Mouse (Mus musculus): ENCODE data around the gene Slc38a1. TPM values are rescaled to one million over a fixed set of nuclear protein-coding genes. Genes with fewer than 3 reads are reported as not detected.

Slc38a1 gene
- total and polyA plus RNA-seq, 2 experiments from 2014 or later, result 82.6 to 115 TPM

- ATAC-seq, result no peak
- no peaks in the 10 kb centered on the region for H3K27me3 ChIP-seq (ENCODE audit: insufficient read depth, low read length)
- 92% methylated on average over 8 of the region's 8 CpGs for WGBS
- no peak overlapping the region for H3K4me3 ChIP-seq (ENCODE audit: low read length)
- H3K4me2 ChIP-seq (ENCODE audit: low read depth, low read length), result no peak overlapping the region
- H3K9ac ChIP-seq (replicated peaks; ENCODE audit: low read length), result no peak overlapping the region
- no peak for TF ChIP-seq CTCF (IDR thresholded peaks at IDR 0.05; ENCODE audit: low read depth)
- H3K9me3 ChIP-seq (ENCODE audit: low read length), result no peaks in the 10 kb centered on the region
- no peaks in the 10 kb centered on the region for H3K4me1 ChIP-seq (ENCODE audit: insufficient read depth, low read length)
- no peak overlapping the region for H3K27ac ChIP-seq
- no peaks in the 10 kb centered on the region for H3K36me3 ChIP-seq (ENCODE audit: insufficient read depth, low read length)
- DNase-seq (ENCODE audit: low spot score), result no peak
Observed at GRCm38 (mm10) chr15:96551107-96551506, 91.6 kb downstream of the Slc38a1 start.

DNA sequence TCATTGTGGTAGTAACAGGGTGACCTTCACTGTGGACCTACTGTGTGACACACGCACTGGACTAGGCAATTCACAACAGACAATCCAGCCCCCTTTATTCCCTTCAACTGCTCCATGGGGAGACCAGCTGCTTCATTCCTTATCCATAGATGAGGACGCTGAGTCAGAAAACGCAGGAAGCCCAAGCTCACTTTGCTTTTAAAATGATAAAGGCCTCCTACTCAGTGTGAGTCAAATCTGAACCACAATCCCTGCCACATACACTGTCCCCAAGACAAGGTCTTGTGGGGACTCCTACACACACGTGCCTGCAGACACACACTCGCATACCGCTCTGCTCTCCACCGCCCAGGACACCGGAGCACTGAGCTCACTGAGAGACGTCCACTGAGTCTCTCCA lies 94.3 kb downstream of the Slc38a1 start:
- Histone ChIP-seq H3K9me3 (ENCODE audit: low read length) (no peaks in the 10 kb centered on the region), H3K9ac (replicated peaks; ENCODE audit: low read length) (no peak overlapping the region), H3K27me3 (ENCODE audit: insufficient read depth, low read length) (no peaks in the 10 kb centered on the region), H3K4me2 (ENCODE audit: low read depth, low read length) (no peak overlapping the region), H3K27ac (no peak overlapping the region), H3K4me1 (ENCODE audit: insufficient read depth, low read length) (no peaks in the 10 kb centered on the region), H3K36me3 (ENCODE audit: insufficient read depth, low read length) (no peaks in the 10 kb centered on the region), H3K4me3 (ENCODE audit: low read length) (no peak overlapping the region)
- ATAC-seq (no peak), DNase-seq (ENCODE audit: low spot score) (peak; percentile 15)
- WGBS, result 62% methylated on average over 9 of the region's 9 CpGs
- TF ChIP-seq CTCF (IDR thresholded peaks at IDR 0.05; ENCODE audit: low read depth), result no peak

GRCm38 (mm10) chr15:96547256-96548195 lies 95.2 kb downstream of the Slc38a1 start:
- H3K27me3 ChIP-seq (ENCODE audit: insufficient read depth, low read length), result no peaks in the 10 kb centered on the region
- no peaks in the 10 kb centered on the region for H3K9me3 ChIP-seq (ENCODE audit: low read length)
- WGBS, result 31% methylated on average over 21 of the region's 21 CpGs
- H3K4me1 ChIP-seq (ENCODE audit: insufficient read depth, low read length), result no peaks in the 10 kb centered on the region
- peak; percentile 93 for ATAC-seq
- TF ChIP-seq CTCF (IDR thresholded peaks at IDR 0.05; ENCODE audit: low read depth), result no peak
- no peak overlapping the region for H3K4me2 ChIP-seq (ENCODE audit: low read depth, low read length)
- H3K4me3 ChIP-seq (ENCODE audit: low read length), result no peak overlapping the region
- H3K27ac ChIP-seq, result no peak overlapping the region
- DNase-seq (ENCODE audit: low spot score), result peak; percentile 85
- no peaks in the 10 kb centered on the region for H3K36me3 ChIP-seq (ENCODE audit: insufficient read depth, low read length)
- H3K9ac ChIP-seq (replicated peaks; ENCODE audit: low read length), result no peak overlapping the region

DNA sequence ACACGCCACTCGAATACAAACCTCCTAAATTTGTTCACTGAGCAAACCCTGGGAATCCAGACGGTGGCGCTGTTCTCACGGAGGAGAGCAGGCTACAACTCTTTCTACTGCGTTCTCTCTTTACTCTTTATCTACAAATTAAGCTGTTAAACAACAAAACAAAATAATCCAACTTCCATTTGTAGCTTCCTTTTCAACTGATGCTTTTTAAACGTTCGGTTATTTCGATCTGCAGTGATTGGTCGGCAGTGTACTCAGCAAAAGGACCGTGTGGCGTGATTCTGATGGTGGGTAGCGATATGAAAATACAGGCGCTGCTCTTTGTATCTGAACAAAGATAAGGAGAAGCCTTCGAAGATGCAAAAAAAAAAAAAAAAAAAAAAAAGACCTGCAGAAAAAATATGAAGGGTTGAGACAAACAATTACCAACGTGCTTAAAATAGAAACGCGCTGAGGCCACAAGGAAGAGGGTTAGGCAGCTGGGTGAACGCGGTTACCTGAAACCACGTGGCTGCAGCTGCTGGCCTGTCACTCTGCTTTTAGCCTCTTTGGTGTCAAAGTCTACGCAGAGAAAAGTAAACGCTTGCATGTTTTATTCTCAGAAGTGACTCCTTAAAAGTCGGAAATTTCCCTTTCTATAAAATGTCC lies 99.4 kb downstream of the Slc38a1 start:
- Histone ChIP-seq H3K27me3 (ENCODE audit: insufficient read depth, low read length) (no peaks in the 10 kb centered on the region), H3K36me3 (ENCODE audit: insufficient read depth, low read length) (no peaks in the 10 kb centered on the region), H3K4me1 (ENCODE audit: insufficient read depth, low read length) (no peaks in the 10 kb centered on the region), H3K4me3 (ENCODE audit: low read length) (peak overlapping the region; percentile 34), H3K4me2 (ENCODE audit: low read depth, low read length) (peak overlapping the region; percentile 63), H3K9ac (replicated peaks; ENCODE audit: low read length) (peak overlapping the region; percentile 37), H3K27ac (no peak overlapping the region), H3K9me3 (ENCODE audit: low read length) (no peaks in the 10 kb centered on the region)
- DNase-seq (ENCODE audit: low spot score), result peak; percentile 88
- TF ChIP-seq CTCF (IDR thresholded peaks at IDR 0.05; ENCODE audit: low read depth), result peak; percentile 85
- no peak for ATAC-seq
- WGBS, result 2% methylated on average over 24 of the region's 24 CpGs

GRCm38 (mm10) chr15:96542135-96542534 lies 100.6 kb downstream of the Slc38a1 start:
- DNase-seq (ENCODE audit: low spot score) (no peak), ATAC-seq (no peak)
- TF ChIP-seq CTCF (IDR thresholded peaks at IDR 0.05; ENCODE audit: low read depth), result no peak
- H3K27me3 ChIP-seq (ENCODE audit: insufficient read depth, low read length), result no peaks in the 10 kb centered on the region
- H3K27ac ChIP-seq, result no peak overlapping the region
- H3K4me3 ChIP-seq (ENCODE audit: low read length), result no peak overlapping the region
- H3K9me3 ChIP-seq (ENCODE audit: low read length), result no peaks in the 10 kb centered on the region
- no peak overlapping the region for H3K9ac ChIP-seq (replicated peaks; ENCODE audit: low read length)
- no peak overlapping the region for H3K4me2 ChIP-seq (ENCODE audit: low read depth, low read length)
- WGBS, result 52% methylated on average over 8 of the region's 8 CpGs
- H3K36me3 ChIP-seq (ENCODE audit: insufficient read depth, low read length), result no peaks in the 10 kb centered on the region
- H3K4me1 ChIP-seq (ENCODE audit: insufficient read depth, low read length), result no peaks in the 10 kb centered on the region

DNA sequence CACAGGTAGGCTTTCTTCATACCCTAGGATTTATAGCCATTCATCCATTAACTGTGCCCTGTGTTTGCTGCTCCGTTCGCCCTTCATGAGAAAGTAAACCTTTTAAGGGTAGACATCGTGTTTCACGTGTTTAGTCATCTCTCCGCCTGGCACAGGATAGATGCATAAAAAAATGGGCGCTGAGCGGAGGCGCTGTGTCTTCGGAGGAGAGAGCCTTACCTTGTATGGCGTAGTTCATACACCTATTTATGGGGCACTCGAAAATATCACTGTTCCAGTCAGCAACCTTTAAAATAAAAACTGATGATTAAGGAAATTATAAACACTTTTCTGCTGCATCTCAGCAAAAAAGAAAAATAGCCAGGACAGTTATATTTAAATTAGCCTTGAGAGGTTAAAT lies 105.4 kb downstream of the Slc38a1 start:
- H3K9ac ChIP-seq (replicated peaks; ENCODE audit: low read length), result no peak overlapping the region
- WGBS, result 93% methylated on average over 11 of the region's 11 CpGs
- H3K9me3 ChIP-seq (ENCODE audit: low read length), result no peaks in the 10 kb centered on the region
- H3K27ac ChIP-seq, result no peak overlapping the region
- H3K4me3 ChIP-seq (ENCODE audit: low read length), result no peak overlapping the region
- TF ChIP-seq CTCF (IDR thresholded peaks at IDR 0.05; ENCODE audit: low read depth), result no peak
- H3K27me3 ChIP-seq (ENCODE audit: insufficient read depth, low read length), result no peaks in the 10 kb centered on the region
- no peak for DNase-seq (ENCODE audit: low spot score)
- no peaks in the 10 kb centered on the region for H3K36me3 ChIP-seq (ENCODE audit: insufficient read depth, low read length)
- no peak overlapping the region for H3K4me2 ChIP-seq (ENCODE audit: low read depth, low read length)
- ATAC-seq, result no peak
- H3K4me1 ChIP-seq (ENCODE audit: insufficient read depth, low read length), result no peaks in the 10 kb centered on the region
